Mouse (Mus musculus) lung, postnatal 25 days (tissue): ENCODE measurements around the gene Gm44805.
"Not testable (repeated sequence)": the region's sequence is repeated elsewhere in the genome, so short reads cannot be mapped to it uniquely, and the experiment has no call there.

Experiments
- DNase-seq: peaks from one replicate; pipeline ENCODE4 v3.0.0; 2022; ENCODE audit warnings: low spot score

Gm44805 gene

GRCm38 (mm10) chr7:19698907-19699826, 17.9 kb upstream of the Gm44805 start, which contains the start of gene Apoe:
Gene Apoe, minus strand, starts transcription at chr7:19699188.
- DNase-seq, result peak; percentile 32

DNA sequence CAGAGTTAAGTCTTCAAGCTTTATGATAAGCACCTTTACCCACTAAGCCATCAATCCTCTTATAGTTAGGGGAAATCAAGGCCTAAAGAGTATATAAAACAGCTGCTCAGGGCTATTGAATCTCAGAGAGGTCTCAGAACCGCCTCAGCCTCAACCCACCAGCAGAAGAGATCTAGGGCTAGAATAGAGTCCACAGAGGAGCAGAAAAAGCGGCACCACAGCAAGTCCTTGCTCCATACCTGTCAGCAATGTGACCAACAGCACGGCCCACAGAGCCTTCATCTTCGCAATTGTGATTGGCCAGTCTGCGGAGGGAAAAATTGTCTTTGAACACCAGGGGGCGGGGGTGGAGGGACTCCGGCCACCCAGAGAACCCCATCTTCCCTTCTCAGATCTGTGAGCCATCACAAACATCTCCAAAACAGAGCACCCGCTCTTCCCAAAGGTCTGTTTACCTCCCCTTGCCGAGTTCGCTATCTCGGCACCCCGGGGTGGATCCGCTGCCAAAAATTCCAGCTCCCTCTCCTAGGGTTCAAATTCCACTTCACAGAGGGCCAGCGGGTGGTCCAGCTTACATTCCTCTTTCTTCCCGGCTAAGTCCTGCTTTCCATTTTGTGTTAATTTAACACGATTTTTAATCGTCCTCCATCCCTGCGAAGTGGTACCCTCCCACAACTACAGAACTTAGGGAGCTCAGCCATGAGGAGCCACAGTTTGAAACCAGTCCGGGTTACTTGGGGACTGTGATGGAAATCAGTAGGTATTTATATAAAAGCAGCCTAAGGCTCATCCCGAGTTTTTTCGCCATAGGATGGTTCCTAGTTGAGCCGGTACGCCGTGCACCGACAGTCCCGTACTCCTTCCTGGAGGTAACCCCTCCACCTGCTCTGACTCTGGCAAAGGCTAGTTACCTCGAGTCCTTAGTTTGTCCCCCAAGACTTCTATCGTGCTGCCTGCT, 17.0 kb upstream of the Gm44805 start:
- DNase-seq, result no peak

DNA sequence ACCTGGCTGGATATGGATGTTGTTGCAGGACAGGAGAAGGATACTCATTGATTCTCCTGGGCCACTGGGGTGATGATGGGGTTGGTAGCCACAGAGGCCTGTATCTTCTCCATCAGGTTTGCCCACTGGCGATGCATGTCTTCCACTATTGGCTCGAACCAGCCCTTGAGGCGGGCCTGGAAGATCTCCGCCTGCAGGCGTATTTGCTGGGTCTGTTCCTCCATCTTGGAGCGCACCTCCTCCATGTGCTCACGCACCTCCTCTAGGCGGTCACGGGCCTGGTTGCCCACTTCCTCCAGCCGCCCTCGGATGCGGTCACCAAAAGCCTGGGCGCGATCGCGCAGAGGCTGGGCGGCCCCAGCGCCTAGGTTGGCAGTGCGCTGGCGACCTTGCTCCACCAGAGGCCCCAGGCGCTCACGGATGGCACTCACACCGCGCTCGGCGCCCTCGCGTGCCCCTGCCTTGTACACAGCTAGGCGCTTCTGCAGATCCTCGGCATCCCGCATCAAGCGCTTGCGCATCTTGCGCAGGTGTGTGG, 15.2 kb upstream of the Gm44805 start:
- no peak for DNase-seq

- DNase-seq, result no peak
These were observed 14.7 kb upstream of the Gm44805 start for GRCm38 (mm10) chr7:19695881-19696280.

GRCm38 (mm10) chr7:19695213-19695594, 14.0 kb upstream of the Gm44805 start:
- no peak for DNase-seq

DNA sequence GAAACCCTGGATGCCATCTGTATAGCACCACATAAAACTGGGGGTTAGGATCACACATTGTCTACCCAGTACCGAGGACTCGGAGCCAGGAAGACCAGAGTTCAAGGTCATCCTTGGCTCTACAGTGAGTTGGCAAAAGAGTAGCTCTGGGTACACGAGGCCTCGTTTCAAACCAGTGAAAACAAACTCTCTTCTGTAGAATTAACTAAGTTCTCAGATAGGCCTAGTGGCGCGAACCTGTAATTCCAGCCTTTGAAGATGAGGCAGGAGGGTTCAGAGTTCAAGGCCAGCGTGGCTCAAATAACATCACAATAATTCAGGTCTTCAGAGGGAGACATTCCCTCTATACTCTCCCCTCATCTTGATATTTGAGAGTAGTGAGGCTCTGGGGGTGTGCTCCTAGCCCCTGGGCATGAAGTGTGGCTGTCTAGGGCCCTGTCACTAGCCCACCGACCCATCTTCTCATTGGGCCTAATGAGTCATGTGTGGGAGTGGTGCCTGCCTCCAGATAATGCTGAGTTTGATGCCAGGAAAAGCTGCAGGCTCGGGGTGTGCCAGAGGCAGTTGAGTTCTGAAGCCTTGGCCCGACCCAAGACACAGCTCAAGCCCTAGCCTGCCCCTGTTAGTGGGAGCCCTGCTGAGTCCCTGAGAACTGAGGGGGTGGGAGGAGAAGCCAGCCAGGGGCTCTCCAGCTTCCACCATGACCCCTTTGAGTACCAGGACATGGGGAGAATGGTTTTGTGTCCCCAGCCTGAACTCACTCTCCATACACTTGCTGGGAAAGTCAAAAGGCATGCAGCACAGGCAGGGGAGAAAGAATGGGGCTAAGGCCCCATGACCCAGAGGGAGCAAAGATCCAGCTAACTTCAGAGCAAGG, 13.4 kb upstream of the Gm44805 start:
- DNase-seq, result no peak

- DNase-seq, result peak; percentile 65
These were observed 12.2 kb upstream of the Gm44805 start for GRCm38 (mm10) chr7:19693421-19693820.

DNA sequence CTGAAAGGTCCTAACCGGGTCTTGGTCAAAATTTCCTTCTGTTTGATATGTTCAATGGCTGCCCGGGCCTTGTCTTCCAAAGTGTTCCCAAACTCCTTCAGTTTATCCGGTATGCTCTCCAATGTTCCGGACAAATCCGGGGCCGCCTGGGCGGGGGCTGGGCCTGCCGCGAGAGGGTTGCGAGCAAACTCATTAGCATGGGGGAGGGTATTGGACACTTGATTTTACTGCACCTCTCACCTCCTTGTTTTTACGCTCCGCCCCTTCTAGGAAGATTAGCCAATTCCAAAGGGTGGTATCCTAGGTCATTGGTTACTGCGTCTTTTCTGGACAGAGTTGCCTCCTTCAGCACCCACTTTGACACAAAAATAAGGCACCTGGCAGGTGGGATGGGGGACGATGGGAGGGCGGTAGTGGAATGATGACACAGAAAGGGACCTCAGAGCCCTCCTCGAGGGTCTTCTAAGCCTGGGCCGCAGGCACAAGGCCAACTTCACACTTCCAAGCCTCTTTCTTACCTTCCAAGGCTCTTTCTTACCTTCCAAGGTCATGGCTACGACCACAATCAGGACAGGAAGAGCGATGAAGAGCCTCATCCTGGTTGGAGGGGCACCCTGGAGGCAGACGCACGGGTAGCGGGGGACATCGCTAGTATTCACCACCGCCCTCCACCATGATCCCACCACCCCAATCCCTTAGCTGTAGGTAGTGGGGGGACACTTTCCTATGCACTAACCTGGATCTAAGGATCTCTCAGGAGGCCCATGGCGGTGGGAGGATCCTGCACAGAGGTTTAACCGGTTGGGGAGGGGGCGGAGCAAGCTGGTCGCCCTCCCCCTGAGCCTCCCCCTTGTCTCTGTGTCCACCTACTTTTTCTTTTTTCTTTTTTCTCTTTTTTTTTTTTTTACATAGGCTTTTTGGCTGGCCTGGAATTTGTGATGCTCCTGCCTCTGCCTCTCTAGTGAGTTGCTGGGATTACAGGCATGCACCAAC, 10.9 kb upstream of the Gm44805 start, which contains the start of gene Apoc1:
Gene Apoc1, minus strand, starts transcription at position 788 of the 993 bp plus-strand sequence.
- DNase-seq, result peak; percentile 81

DNA sequence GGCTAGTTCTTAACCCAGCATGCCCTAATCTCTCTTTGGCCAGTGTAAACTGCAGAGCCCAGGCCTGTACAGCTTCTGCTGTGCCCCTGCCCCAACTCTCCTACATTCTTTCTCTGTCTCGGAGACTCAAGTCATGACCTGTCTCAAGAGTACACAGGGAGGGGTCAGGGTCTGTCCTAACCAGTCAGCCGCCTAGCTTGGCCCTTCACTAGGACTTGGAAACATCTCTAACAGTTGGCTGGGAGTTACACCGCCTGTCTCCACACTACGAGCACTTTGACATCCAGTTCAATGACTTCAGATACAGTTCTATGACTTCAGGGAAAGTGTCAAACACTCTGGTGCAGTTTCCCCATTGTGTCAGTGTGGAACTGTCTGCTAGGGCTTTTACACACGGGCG, 10.2 kb upstream of the Gm44805 start:
- DNase-seq, result no peak

DNA sequence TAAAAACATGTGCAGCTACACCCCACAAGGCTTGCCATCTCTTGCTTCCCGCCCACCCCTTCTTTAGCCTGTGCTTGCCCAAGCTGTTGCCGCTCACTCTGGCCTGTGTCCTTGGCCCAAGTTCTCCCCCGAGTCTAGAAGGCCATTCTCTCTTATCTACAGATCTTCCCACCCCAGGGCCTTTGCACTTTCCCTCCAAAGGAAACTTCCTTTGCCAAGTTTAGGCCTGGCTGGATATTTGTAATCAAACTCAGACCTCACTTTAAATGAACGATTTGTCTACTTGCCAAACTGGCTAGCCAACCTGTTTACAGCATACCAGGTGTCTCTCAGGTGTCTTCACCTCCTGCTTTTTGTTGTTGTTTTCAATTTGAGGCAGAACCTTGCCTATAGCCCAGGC, 9.6 kb upstream of the Gm44805 start:
- DNase-seq, result no peak

- DNase-seq, result no peak
These were observed 7.4 kb upstream of the Gm44805 start for GRCm38 (mm10) chr7:19688611-19689010.

GRCm38 (mm10) chr7:19688101-19688500, 6.9 kb upstream of the Gm44805 start:
- DNase-seq, result no peak

DNA sequence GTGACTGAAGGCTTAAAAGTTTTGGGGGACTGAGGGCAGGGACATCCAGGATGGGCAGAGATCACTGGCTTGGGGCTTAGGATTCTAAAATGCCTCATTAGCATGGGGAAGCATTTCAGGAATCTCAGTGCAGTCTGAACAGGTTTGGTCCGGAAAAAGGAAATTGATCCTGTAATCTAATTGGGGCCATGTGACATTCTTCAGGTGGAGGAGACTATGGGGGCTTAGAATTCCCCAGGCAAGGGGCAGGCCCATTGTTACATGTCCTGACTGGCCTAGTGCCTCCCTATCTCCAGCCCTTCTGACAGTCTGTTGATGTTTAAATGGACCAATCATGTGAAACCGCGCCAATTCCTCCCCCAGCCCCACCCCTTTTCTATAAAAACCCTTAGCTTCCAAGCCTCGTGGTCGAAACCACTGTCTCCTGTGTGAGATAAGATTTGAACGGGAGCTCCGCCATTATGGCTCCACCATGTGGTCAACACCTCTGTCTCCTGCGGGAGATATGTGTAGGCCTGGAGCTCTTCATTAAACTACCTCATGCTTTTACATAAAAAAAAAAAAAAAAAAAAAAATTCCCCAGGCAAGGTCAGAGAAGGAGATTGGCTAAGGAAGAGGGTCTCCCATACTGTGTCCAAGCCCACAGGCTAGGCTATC, 5.8 kb upstream of the Gm44805 start:
- not testable (repeated sequence) for DNase-seq

DNA sequence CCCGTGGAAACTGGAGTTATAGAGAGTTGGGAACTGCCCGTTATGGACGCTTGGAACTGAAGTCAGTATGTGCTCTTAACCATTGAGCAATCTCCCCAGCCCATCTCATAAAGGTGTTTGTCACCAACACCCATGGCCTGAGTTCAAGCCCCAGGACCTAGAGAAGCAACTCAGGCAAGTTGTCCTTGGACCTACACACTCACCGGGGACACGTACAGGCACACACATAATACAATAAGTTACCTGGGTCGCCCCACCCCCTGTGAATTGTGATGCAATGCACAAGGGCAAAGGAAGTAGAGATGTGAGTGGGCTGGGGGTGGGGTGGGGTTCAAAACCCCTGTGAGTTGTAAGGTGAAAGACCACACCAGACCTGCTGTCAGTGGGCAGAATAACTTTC, 5.3 kb upstream of the Gm44805 start:
- no peak for DNase-seq

GRCm38 (mm10) chr7:19685374-19685773, 4.2 kb upstream of the Gm44805 start:
- DNase-seq, result no peak

DNA sequence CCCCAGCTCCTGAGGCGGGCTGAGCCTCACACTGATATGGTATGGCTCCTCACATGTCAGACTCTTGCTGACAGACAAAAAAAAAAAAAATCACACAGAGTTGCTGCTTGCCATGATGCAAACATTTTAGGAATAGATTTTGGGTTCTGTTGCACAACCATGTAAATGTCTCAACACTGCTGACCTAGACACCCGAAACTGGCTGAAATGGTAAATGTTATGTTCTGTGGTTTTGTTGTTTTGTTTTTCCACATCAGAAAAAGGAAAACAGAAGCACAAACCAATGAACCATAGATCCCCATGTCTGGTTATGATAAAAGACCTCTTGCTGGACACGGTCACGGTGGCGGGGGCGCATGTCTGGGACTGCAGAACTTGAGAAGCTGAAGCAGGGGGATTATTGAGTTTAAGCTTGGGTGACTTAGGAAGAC, 2.6 kb upstream of the Gm44805 start:
- peak; percentile 32 for DNase-seq

- no peak for DNase-seq
These were observed 1.8 kb upstream of the Gm44805 start for GRCm38 (mm10) chr7:19682979-19683378.

DNA sequence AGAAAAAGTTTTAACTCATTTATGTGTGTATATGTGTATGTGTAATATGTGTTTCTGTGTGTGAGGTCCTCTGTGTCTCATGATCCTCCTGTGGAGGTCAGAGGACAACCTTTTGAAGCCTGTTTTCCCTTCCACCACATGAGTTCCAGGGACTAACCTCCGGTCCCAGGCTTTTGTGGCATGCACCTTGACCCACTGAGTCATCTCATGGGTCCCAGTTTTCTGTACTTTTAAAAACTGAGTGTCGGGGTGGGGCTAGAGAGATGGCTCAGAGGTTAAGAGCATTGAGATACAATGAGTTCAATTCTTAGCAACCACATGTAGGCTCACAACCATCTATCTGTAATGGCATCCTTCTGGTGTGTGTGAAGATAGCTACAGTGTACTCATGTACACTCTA, 521 bp downstream of the Gm44805 start:
- no peak for DNase-seq

GRCm38 (mm10) chr7:19678901-19679300, 2.3 kb downstream of the Gm44805 start:
- DNase-seq, result no peak
